Mouse (Mus musculus) heart, embryonic 11.5 days (tissue): Measurements from ENCODE around the gene Ank. TPM values are rescaled to one million over a fixed set of nuclear protein-coding genes. Genes with fewer than 3 reads are reported as not detected.

Source experiments
- ATAC-seq: fragments of 200-750 bp; cut with Nextera tagmentation; replicated peaks from 2 replicates; pipeline ENCODE4 v1.8.0; 2017; ENCODE audit warnings: moderate library complexity; ENCODE audit not compliant: insufficient number of reproducible peaks, low FRiP score, low TSS enrichment
- H3K27ac ChIP-seq: fragments of 300-500 bp; sonication (generic); 2 replicates; pipeline ENCODE4 v1.5.1; 2014; ENCODE audit warnings: mild to moderate bottlenecking, low read depth, low read length
- H3K27me3 ChIP-seq: fragments of 300-500 bp; sonication (generic); 2 replicates; pipeline ENCODE4 v1.6.1; 2014; ENCODE audit warnings: mild to moderate bottlenecking, low read length, mixed read lengths; ENCODE audit not compliant: control insufficient read depth, insufficient read depth
- H3K36me3 ChIP-seq: fragments of 300-500 bp; sonication (generic); 2 replicates; pipeline ENCODE4 v1.6.1; 2014; ENCODE audit warnings: mild to moderate bottlenecking, low read length, moderate library complexity, mixed read lengths; ENCODE audit not compliant: control insufficient read depth, insufficient read depth
- H3K4me1 ChIP-seq: fragments of 300-500 bp; sonication (generic); 2 replicates; pipeline ENCODE4 v1.6.1; 2014; ENCODE audit warnings: low read length; ENCODE audit not compliant: control insufficient read depth, insufficient read depth
- H3K4me2 ChIP-seq: fragments of 300-500 bp; sonication (generic); 2 replicates; pipeline ENCODE4 v1.6.1; 2014; ENCODE audit warnings: mild to moderate bottlenecking, moderate library complexity
- H3K4me3 ChIP-seq: fragments of 300-500 bp; sonication (generic); 2 replicates; pipeline ENCODE4 v1.5.1; 2014; ENCODE audit warnings: low read depth, low read length
- H3K9ac ChIP-seq: fragments of 300-500 bp; sonication (generic); 2 replicates; pipeline ENCODE4 v1.6.1; 2014; ENCODE audit warnings: mild to moderate bottlenecking, low read depth, low read length, moderate library complexity
- H3K9me3 ChIP-seq: fragments of 300-500 bp; sonication (generic); replicated peaks from 2 replicates; pipeline ENCODE4 v1.6.1; 2016; ENCODE audit warnings: low read length; ENCODE audit not compliant: control insufficient read depth
- WGBS: fragments of 180-500 bp; shearing (Covaris S2); extraction: QIAGEN DNeasy Blood & Tissue Kit; methylation state at CpG from one replicate; pipeline ENCODE4 v1.1.7; 2014; ENCODE audit not compliant: insufficient replicate concordance; 5-methylcytosine and 5-hydroxymethylcytosine counted together
- polyA plus RNA-seq: library from polyadenylated mRNA; unstranded; fragments of >200 nt; fragmentation: Nextera tagmentation; extraction: Ambion mirVana; gene quantifications from 2 replicates; pipeline ENCODE4 v1.2.1, GENCODE M21; 2014

The Ank gene
- polyA plus RNA-seq, 1 experiment from 2014 or later, result 13.5 TPM

- peak; percentile 89 for ATAC-seq
- H3K27ac ChIP-seq, result peak overlapping the region; percentile 83
Measured at GRCm38 (mm10) chr15:27496596-27497299, 30.3 kb downstream of the Ank start.

GRCm38 (mm10) chr15:27497300-27497997 is 31.0 kb downstream of the Ank start:
- Histone ChIP-seq H3K4me1 (peaks cover 50% of the 10 kb centered on the region), H3K4me3 (no peak overlapping the region), H3K4me2 (peak overlapping the region; percentile 14; the same call in 1 of the 2 replicates), H3K36me3 (no peaks in the 10 kb centered on the region), H3K9ac (no peak overlapping the region), H3K9me3 (no peaks in the 10 kb centered on the region), H3K27me3 (no peaks in the 10 kb centered on the region), H3K27ac (peak overlapping the region; percentile 83)
- 58% methylated on average over 7 of the region's 7 CpGs for WGBS
- peak; percentile 71 for ATAC-seq

More at GRCm38 (mm10) chr15:27496596-27497299, 30.3 kb downstream of the Ank start:
- WGBS, result 57% methylated on average over 11 of the region's 11 CpGs
- Histone ChIP-seq H3K9ac (no peak overlapping the region), H3K36me3 (no peaks in the 10 kb centered on the region), H3K9me3 (no peaks in the 10 kb centered on the region), H3K4me2 (no peak overlapping the region; the same call in 1 of the 2 replicates), H3K27me3 (no peaks in the 10 kb centered on the region), H3K4me3 (no peak overlapping the region), H3K4me1 (peaks cover 49% of the 10 kb centered on the region)

GRCm38 (mm10) chr15:27498078-27498477 is 31.6 kb downstream of the Ank start:
- Histone ChIP-seq H3K4me1 (peaks cover 54% of the 10 kb centered on the region), H3K4me3 (no peak overlapping the region), H3K27ac (peak overlapping the region; percentile 83; the same call in 1 of the 2 replicates), H3K36me3 (no peaks in the 10 kb centered on the region), H3K4me2 (no peak overlapping the region), H3K27me3 (no peaks in the 10 kb centered on the region), H3K9ac (no peak overlapping the region), H3K9me3 (no peaks in the 10 kb centered on the region)
- no peak for ATAC-seq
- 89% methylated on average over 5 of the region's 5 CpGs for WGBS

GRCm38 (mm10) chr15:27500390-27500789 is 33.9 kb downstream of the Ank start:
- H3K9me3 ChIP-seq, result no peaks in the 10 kb centered on the region
- H3K27me3 ChIP-seq, result no peaks in the 10 kb centered on the region
- no peak overlapping the region for H3K4me3 ChIP-seq
- no peak overlapping the region for H3K9ac ChIP-seq
- ATAC-seq, result no peak
- H3K4me1 ChIP-seq, result peaks cover 48% of the 10 kb centered on the region
- no peak overlapping the region for H3K4me2 ChIP-seq
- H3K27ac ChIP-seq, result no peak overlapping the region
- no peaks in the 10 kb centered on the region for H3K36me3 ChIP-seq
- WGBS, result 79% methylated on average over 15 of the region's 15 CpGs

- H3K27ac ChIP-seq, result peak overlapping the region; percentile 54; the same call in 1 of the 2 replicates
- H3K36me3 ChIP-seq, result no peaks in the 10 kb centered on the region
- no peak overlapping the region for H3K4me3 ChIP-seq
- peaks cover 55% of the 10 kb centered on the region for H3K4me1 ChIP-seq
- no peak for ATAC-seq
- H3K27me3 ChIP-seq, result no peaks in the 10 kb centered on the region
- H3K4me2 ChIP-seq, result no peak overlapping the region
- no peaks in the 10 kb centered on the region for H3K9me3 ChIP-seq
- WGBS, result 73% methylated on average over 13 of the region's 13 CpGs
- H3K9ac ChIP-seq, result 0 out of 2 replicates have a peak overlapping the region, but pooled peaks have one; percentile 22
Measured at GRCm38 (mm10) chr15:27502338-27502737, 35.9 kb downstream of the Ank start.

DNA sequence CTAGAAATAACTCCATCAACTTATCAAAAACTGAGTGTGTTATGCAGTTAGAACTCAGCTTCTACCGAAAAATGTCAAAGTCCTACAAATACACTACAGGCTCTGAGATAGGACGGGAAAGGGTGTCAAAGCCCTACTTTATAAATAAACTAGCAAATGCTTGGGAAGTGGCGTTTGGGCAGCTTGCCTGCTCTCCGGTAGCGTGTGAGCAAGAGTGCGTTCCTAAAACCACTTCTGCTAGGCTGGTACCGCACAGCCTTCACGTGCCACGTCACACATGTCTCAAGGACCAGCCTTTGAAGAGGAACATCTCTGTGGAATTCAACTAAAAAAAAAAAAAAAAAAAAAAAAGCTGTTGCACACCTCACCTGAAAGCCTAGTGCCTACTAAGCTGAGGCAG is 36.7 kb downstream of the Ank start:
- 0 out of 2 replicates have a peak overlapping the region, but pooled peaks have one; percentile 54 for H3K27ac ChIP-seq

DNA sequence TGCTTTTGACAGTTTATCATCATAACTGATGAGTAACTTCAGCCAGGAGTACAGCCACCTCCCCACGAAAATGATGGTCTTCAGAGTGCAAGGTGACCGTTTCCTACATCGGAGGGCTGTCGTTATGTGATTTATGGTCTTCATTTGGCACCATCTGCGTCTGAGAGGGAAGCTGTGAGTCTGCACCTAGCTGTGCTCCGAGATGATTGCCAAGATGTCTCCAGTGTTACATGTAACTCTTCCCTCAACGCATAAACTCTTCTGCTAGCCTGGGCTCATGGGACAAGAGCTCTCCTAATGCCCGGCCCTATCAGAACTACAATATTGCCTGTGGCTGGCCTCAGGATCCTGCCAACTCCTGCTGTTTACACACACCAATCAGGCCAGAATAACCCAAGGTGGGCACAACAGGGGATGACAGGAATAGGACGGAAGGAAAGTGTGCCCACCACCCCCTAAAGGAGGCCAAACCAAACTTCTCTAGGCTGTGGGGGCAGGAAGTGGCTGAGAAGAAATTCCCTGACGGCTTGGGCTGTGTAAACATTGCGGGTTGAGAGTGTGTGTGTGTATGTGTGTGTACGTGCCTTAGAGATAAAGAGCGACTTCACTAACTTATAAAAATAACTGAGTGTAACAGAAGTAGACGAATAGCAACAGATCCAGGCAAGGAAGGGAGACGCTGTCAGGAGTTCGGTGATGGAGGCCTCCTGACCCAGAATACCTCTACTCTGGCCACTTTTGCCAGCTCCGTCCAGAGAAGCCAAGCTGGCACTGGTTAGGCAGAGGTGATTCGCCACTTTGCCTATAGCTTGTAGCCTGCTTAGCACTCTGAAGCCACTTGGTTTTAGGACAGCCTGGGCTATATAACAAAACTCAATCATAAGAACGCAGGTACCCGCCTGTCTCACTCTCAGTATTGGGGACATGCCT is 37.6 kb downstream of the Ank start:
- peaks cover 64% of the 10 kb centered on the region for H3K4me1 ChIP-seq
- no peak overlapping the region for H3K9ac ChIP-seq
- no peaks in the 10 kb centered on the region for H3K9me3 ChIP-seq
- no peak overlapping the region for H3K4me2 ChIP-seq
- WGBS, result 63% methylated on average over 20 of the region's 20 CpGs
- 0 out of 2 replicates have a peak, but pooled peaks have one; percentile 53 for ATAC-seq
- no peak overlapping the region for H3K27ac ChIP-seq
- H3K36me3 ChIP-seq, result no peaks in the 10 kb centered on the region
- no peak overlapping the region for H3K4me3 ChIP-seq
- no peaks in the 10 kb centered on the region for H3K27me3 ChIP-seq

More for the DNA sequence above, 36.7 kb downstream of the Ank start:
- H3K4me3 ChIP-seq, result no peak overlapping the region
- WGBS, result 53% methylated on average over 9 of the region's 9 CpGs
- ATAC-seq, result no peak
- H3K27me3 ChIP-seq, result no peaks in the 10 kb centered on the region
- H3K36me3 ChIP-seq, result no peaks in the 10 kb centered on the region
- H3K9ac ChIP-seq, result no peak overlapping the region
- peaks cover 56% of the 10 kb centered on the region for H3K4me1 ChIP-seq
- no peak overlapping the region for H3K4me2 ChIP-seq
- H3K9me3 ChIP-seq, result no peaks in the 10 kb centered on the region
